Mouse (Mus musculus) left cerebral cortex, postnatal 4 days (tissue): ENCODE measurements around the gene Ccdc89. TPM values are rescaled to one million over a fixed set of nuclear protein-coding genes. Genes with fewer than 3 reads are reported as not detected.

ENCODE experiments used
- DNase-seq: peaks from one replicate; pipeline ENCODE4 v3.0.0-alpha.2; 2022
- intact Hi-C: fragments of 180-260 bp; cut with DNase I; formaldehyde crosslinking; loops from one replicate; pipeline ENCODE4 v1.15.1; 2025
- total RNA-seq, 2 experiments: library from RNA; stranded (reverse); gene quantifications; 2 replicates each; pipeline ENCODE4 v1.2.3; 2021

Ccdc89 gene
- total RNA-seq, 2 experiments from 2014 or later = 0.54 to 0.77 TPM

- intact Hi-C loops = no loop called here
- no peak for DNase-seq
Observed at GRCm38 (mm10) chr7:90461441-90461840, 35.1 kb downstream of the Ccdc89 start.

- DNase-seq = no peak
- intact Hi-C loops = no loop called here
Observed at GRCm38 (mm10) chr7:90473511-90473910, 47.1 kb downstream of the Ccdc89 start.

GRCm38 (mm10) chr7:90475793-90476312, 49.5 kb downstream of the Ccdc89 start, which contains the start of gene Tmem126b:
Tmem126b (minus strand) TSS chr7:90476001.
- intact Hi-C loops = no loop called here
- DNase-seq = peak; percentile 99

GRCm38 (mm10) chr7:90476313-90477245, 50.2 kb downstream of the Ccdc89 start, which contains the start of gene Dlg2:
Dlg2 (plus strand) TSS chr7:90476672.
- intact Hi-C loops = no loop called here
- peak; percentile 37 for DNase-seq

Other genes with a start within 250 kb of the Ccdc89 start
- not detected for gene Ccdc83, start 160.8 kb upstream of the Ccdc89 start, total RNA-seq
- 10 to 100 TPM; 22.8 to 23.5 TPM for gene Sytl2, start 124.3 kb upstream of the Ccdc89 start, total RNA-seq
- gene Crebzf, start 16.2 kb downstream of the Ccdc89 start, total RNA-seq = 10 to 100 TPM; 81.0 to 85.7 TPM
- 10 to 100 TPM; 43.1 to 45.4 TPM for gene Tmem126a, start 30.7 kb downstream of the Ccdc89 start, total RNA-seq
- gene Tmem126b, start 49.4 kb downstream of the Ccdc89 start, total RNA-seq = 10 to 100 TPM; 13.4 TPM
- gene Dlg2, start 50.1 kb downstream of the Ccdc89 start, total RNA-seq = 100 to 1,000 TPM; 316 to 332 TPM